Mouse (Mus musculus) lung, postnatal 25 days (tissue): ENCODE data around the gene Raet1e.
"Not testable (repeated sequence)": the region's sequence is repeated elsewhere in the genome, so short reads cannot be mapped to it uniquely, and the experiment has no call there.

Source experiments
- DNase-seq: peaks from one replicate; pipeline ENCODE4 v3.0.0; 2022; ENCODE audit warnings: low spot score

The Raet1e gene

GRCm38 (mm10) chr10:22165328-22166003 lies 7.1 kb downstream of the Raet1e start:
- not testable (repeated sequence) for DNase-seq

- not testable (repeated sequence) for DNase-seq
These were observed 7.7 kb downstream of the Raet1e start for GRCm38 (mm10) chr10:22166025-22166424.

GRCm38 (mm10) chr10:22167061-22167460 lies 8.7 kb downstream of the Raet1e start:
- DNase-seq: not testable (repeated sequence)

GRCm38 (mm10) chr10:22169116-22169515 lies 10.7 kb downstream of the Raet1e start:
- DNase-seq: not testable (repeated sequence)

GRCm38 (mm10) chr10:22172431-22173334 lies 14.3 kb downstream of the Raet1e start:
- not testable (repeated sequence) for DNase-seq

- not testable (repeated sequence) for DNase-seq
These were observed 15.2 kb downstream of the Raet1e start for GRCm38 (mm10) chr10:22173335-22174189.

GRCm38 (mm10) chr10:22174190-22174487 lies 15.8 kb downstream of the Raet1e start:
- not testable (repeated sequence) for DNase-seq

- not testable (repeated sequence) for DNase-seq
These were observed 18.1 kb downstream of the Raet1e start for GRCm38 (mm10) chr10:22176515-22176914.

GRCm38 (mm10) chr10:22191035-22191434 lies 32.7 kb downstream of the Raet1e start:
- DNase-seq: not testable (repeated sequence)

- DNase-seq: not testable (repeated sequence)
These were observed 43.0 kb downstream of the Raet1e start for GRCm38 (mm10) chr10:22201352-22201751.

- not testable (repeated sequence) for DNase-seq
These were observed 44.6 kb downstream of the Raet1e start for GRCm38 (mm10) chr10:22202784-22203583.

- not testable (repeated sequence) for DNase-seq
These were observed 48.1 kb downstream of the Raet1e start for GRCm38 (mm10) chr10:22206443-22206842.

- peak; percentile 56 for DNase-seq
These were observed 53.8 kb downstream of the Raet1e start for GRCm38 (mm10) chr10:22212012-22212696.

GRCm38 (mm10) chr10:22223474-22224349 lies 65.3 kb downstream of the Raet1e start:
- not testable (repeated sequence) for DNase-seq

- DNase-seq: no peak
These were observed 106.7 kb downstream of the Raet1e start for GRCm38 (mm10) chr10:22265060-22265459.

GRCm38 (mm10) chr10:22270879-22271786 lies 112.8 kb downstream of the Raet1e start:
- not testable (repeated sequence) for DNase-seq

- not testable (repeated sequence) for DNase-seq
These were observed 114.7 kb downstream of the Raet1e start for GRCm38 (mm10) chr10:22272914-22273683.
